Mouse (Mus musculus) lung, embryonic 16.5 days (tissue): ENCODE data around the gene Cdk4. TPM values are rescaled to one million over a fixed set of nuclear protein-coding genes. Genes with fewer than 3 reads are reported as not detected.

Experiments used
- ATAC-seq: fragments of 200-750 bp; cut with Nextera tagmentation; 2 replicates; pipeline ENCODE4 v1.8.0; 2017; ENCODE audit warnings: low read depth, mild to moderate bottlenecking, moderate library complexity
- H3K27ac ChIP-seq: fragments of 300-500 bp; sonication (generic); 2 replicates; pipeline ENCODE4 v1.5.1; 2014; ENCODE audit warnings: mild to moderate bottlenecking, control low read depth, low read length
- H3K27me3 ChIP-seq: fragments of 300-500 bp; sonication (generic); 2 replicates; pipeline ENCODE4 v1.6.1; 2014; ENCODE audit warnings: low read depth, low read length, mixed read lengths; ENCODE audit not compliant: control insufficient read depth, insufficient read depth
- H3K36me3 ChIP-seq: fragments of 300-500 bp; sonication (generic); 2 replicates; pipeline ENCODE4 v1.6.1; 2014; ENCODE audit warnings: low read length; ENCODE audit not compliant: control insufficient read depth, insufficient read depth
- H3K4me1 ChIP-seq: fragments of 300-500 bp; sonication (generic); replicated peaks from 2 replicates; pipeline ENCODE4 v1.6.1; 2014; ENCODE audit warnings: low read length, mixed read lengths; ENCODE audit not compliant: control insufficient read depth, insufficient read depth
- H3K4me2 ChIP-seq: fragments of 300-500 bp; sonication (generic); 2 replicates; pipeline ENCODE4 v1.6.1; 2014; ENCODE audit warnings: low read depth, low read length, control low read depth
- H3K4me3 ChIP-seq: fragments of 300-500 bp; sonication (generic); 2 replicates; pipeline ENCODE4 v1.5.1; 2014; ENCODE audit warnings: mild to moderate bottlenecking, low read length, control low read depth
- H3K9ac ChIP-seq: fragments of 300-500 bp; sonication (generic); 2 replicates; pipeline ENCODE4 v1.6.1; 2014; ENCODE audit warnings: low read length, control low read depth
- H3K9me3 ChIP-seq: fragments of 300-500 bp; sonication (generic); 2 replicates; pipeline ENCODE4 v1.6.1; 2016; ENCODE audit warnings: low read length; ENCODE audit not compliant: control insufficient read depth
- WGBS: fragments of 180-500 bp; shearing (Covaris S2); extraction: QIAGEN DNeasy Blood & Tissue Kit; methylation state at CpG from one replicate; pipeline ENCODE4 v1.1.7; 2014; 5-methylcytosine and 5-hydroxymethylcytosine counted together
- polyA plus RNA-seq: library from polyadenylated mRNA; unstranded; fragments of >200 nt; fragmentation: Nextera tagmentation; extraction: Ambion mirVana; gene quantifications from 2 replicates; pipeline ENCODE4 v1.2.1, GENCODE M21; 2015

Gene Cdk4
- polyA plus RNA-seq, 1 experiment from 2014 or later: 1,646 TPM

DNA sequence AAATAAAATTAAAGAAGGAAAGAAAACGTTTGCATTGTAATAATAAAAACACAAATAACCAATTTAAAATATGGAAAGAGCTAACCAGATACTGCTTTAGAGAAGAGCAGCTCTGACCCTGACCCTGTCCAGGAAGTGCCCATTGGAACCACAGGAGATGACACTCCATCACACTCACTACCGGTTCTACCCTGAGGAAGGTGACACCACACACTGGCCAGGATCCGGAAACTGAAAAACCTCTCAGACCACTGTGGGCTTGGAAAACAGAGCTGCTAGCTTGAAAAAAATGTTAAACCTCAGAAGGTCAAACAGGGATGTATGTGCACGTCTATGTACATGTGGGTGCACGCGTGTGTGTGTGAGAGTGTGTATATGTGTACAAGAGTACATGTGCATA, 37.8 kb downstream of the Cdk4 start:
- peaks cover 9% of the 10 kb centered on the region; the same call in 1 of the 2 replicates for H3K36me3 ChIP-seq
- H3K4me3 ChIP-seq: no peak overlapping the region
- H3K9me3 ChIP-seq: no peaks in the 10 kb centered on the region
- H3K27ac ChIP-seq: no peak overlapping the region
- WGBS: 79% methylated on average over 6 of the region's 6 CpGs
- H3K4me2 ChIP-seq: no peak overlapping the region
- no peaks in the 10 kb centered on the region for H3K4me1 ChIP-seq
- no peaks in the 10 kb centered on the region for H3K27me3 ChIP-seq
- no peak for ATAC-seq
- H3K9ac ChIP-seq: no peak overlapping the region

GRCm38 (mm10) chr10:127103631-127104030, 40.3 kb downstream of the Cdk4 start:
- 58% methylated on average over 7 of the region's 7 CpGs for WGBS
- Histone ChIP-seq H3K36me3 (peaks cover 4% of the 10 kb centered on the region; the same call in 1 of the 2 replicates), H3K9ac (no peak overlapping the region), H3K4me1 (no peaks in the 10 kb centered on the region), H3K27me3 (no peaks in the 10 kb centered on the region), H3K4me3 (no peak overlapping the region), H3K27ac (no peak overlapping the region), H3K4me2 (no peak overlapping the region), H3K9me3 (no peaks in the 10 kb centered on the region)
- no peak for ATAC-seq

GRCm38 (mm10) chr10:127107563-127108261, 44.4 kb downstream of the Cdk4 start:
- H3K36me3 ChIP-seq: peaks cover 4% of the 10 kb centered on the region; the same call in 1 of the 2 replicates
- H3K4me3 ChIP-seq: no peak overlapping the region
- H3K4me1 ChIP-seq: no peaks in the 10 kb centered on the region
- H3K27ac ChIP-seq: no peak overlapping the region
- no peak overlapping the region for H3K9ac ChIP-seq
- H3K27me3 ChIP-seq: no peaks in the 10 kb centered on the region
- H3K4me2 ChIP-seq: no peak overlapping the region
- ATAC-seq: no peak
- H3K9me3 ChIP-seq: no peaks in the 10 kb centered on the region
- WGBS: 74% methylated on average over 16 of the region's 16 CpGs

DNA sequence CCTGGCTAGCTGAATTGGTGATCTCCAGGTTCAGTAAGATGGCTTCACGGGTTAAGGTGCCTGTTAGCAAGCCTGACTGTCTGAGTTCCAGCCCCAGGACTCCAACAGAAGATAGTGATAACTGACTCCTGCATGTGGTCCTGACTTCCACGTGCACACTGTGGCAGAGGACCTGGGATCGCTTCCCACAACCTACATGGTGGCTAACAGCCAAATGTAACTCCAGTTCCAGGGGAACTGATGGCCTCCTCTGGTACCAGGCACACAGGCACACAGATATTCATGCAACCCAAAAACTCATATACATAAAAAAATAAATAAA, 44.9 kb downstream of the Cdk4 start:
- no peaks in the 10 kb centered on the region for H3K9me3 ChIP-seq
- no peaks in the 10 kb centered on the region for H3K27me3 ChIP-seq
- no peak overlapping the region for H3K9ac ChIP-seq
- no peak overlapping the region for H3K4me3 ChIP-seq
- H3K27ac ChIP-seq: no peak overlapping the region
- no peak overlapping the region for H3K4me2 ChIP-seq
- no peaks in the 10 kb centered on the region for H3K4me1 ChIP-seq
- ATAC-seq: no peak
- 68% methylated on average over 3 of the region's 3 CpGs for WGBS
- H3K36me3 ChIP-seq: peaks cover 4% of the 10 kb centered on the region; the same call in 1 of the 2 replicates

GRCm38 (mm10) chr10:127111001-127111887, 47.9 kb downstream of the Cdk4 start:
- Histone ChIP-seq H3K4me2 (no peak overlapping the region), H3K9ac (no peak overlapping the region), H3K4me1 (no peaks in the 10 kb centered on the region), H3K9me3 (no peaks in the 10 kb centered on the region), H3K27me3 (no peaks in the 10 kb centered on the region), H3K4me3 (no peak overlapping the region), H3K36me3 (peaks cover 7% of the 10 kb centered on the region; the same call in 1 of the 2 replicates), H3K27ac (no peak overlapping the region)
- 85% methylated on average over 15 of the region's 15 CpGs for WGBS
- ATAC-seq: no peak

GRCm38 (mm10) chr10:127114408-127114807, 51.1 kb downstream of the Cdk4 start:
- no peak overlapping the region for H3K9ac ChIP-seq
- no peaks in the 10 kb centered on the region for H3K27me3 ChIP-seq
- no peak for ATAC-seq
- H3K4me2 ChIP-seq: no peak overlapping the region
- WGBS: 88% methylated on average over 11 of the region's 11 CpGs
- no peak overlapping the region for H3K4me3 ChIP-seq
- H3K9me3 ChIP-seq: no peaks in the 10 kb centered on the region
- H3K36me3 ChIP-seq: peaks cover 18% of the 10 kb centered on the region
- no peaks in the 10 kb centered on the region for H3K4me1 ChIP-seq
- no peak overlapping the region for H3K27ac ChIP-seq

GRCm38 (mm10) chr10:127115068-127115467, 51.7 kb downstream of the Cdk4 start:
- 83% methylated on average over 2 of the region's 2 CpGs for WGBS
- H3K4me2 ChIP-seq: no peak overlapping the region

More at GRCm38 (mm10) chr10:127115068-127115467, 51.7 kb downstream of the Cdk4 start:
- ATAC-seq: no peak
- Histone ChIP-seq H3K4me3 (no peak overlapping the region), H3K27ac (no peak overlapping the region), H3K9ac (no peak overlapping the region), H3K4me1 (peaks cover 3% of the 10 kb centered on the region; the same call in 1 of the 2 replicates), H3K9me3 (no peaks in the 10 kb centered on the region), H3K36me3 (peaks cover 18% of the 10 kb centered on the region), H3K27me3 (no peaks in the 10 kb centered on the region)

Other genes starting within 250 kb of the Cdk4 start
- gene Atp23, start 162.2 kb upstream of the Cdk4 start, polyA plus RNA-seq: 13.8 and 14.0 TPM in 2 replicates
- 66.2 and 72.0 TPM in 2 replicates for gene Ctdsp2, start 84.8 kb upstream of the Cdk4 start, polyA plus RNA-seq
- gene Avil, start 62.8 kb upstream of the Cdk4 start, polyA plus RNA-seq: 0.20 and 0.33 TPM in 2 replicates
- 69.3 and 71.6 TPM in 2 replicates for gene Tsfm, start 32.7 kb upstream of the Cdk4 start, polyA plus RNA-seq
- 37.5 and 39.9 TPM in 2 replicates for gene Mettl1, start 22.1 kb upstream of the Cdk4 start, polyA plus RNA-seq
- 0.29 and 0.36 TPM in 2 replicates for gene Eef1akmt3, start 22.0 kb upstream of the Cdk4 start, polyA plus RNA-seq
- gene Cyp27b1, start 15.3 kb upstream of the Cdk4 start, polyA plus RNA-seq: 0.11 and 0.38 TPM in 2 replicates
- gene March9, start 3.4 kb upstream of the Cdk4 start, polyA plus RNA-seq: 0.46 and 0.53 TPM in 2 replicates
- 165 and 169 TPM in 2 replicates for gene Tspan31, start 6.7 kb downstream of the Cdk4 start, polyA plus RNA-seq
- 0.04 and 0.58 TPM in 2 replicates for gene Agap2, start 11.8 kb downstream of the Cdk4 start, polyA plus RNA-seq
- gene Os9, start 57.6 kb downstream of the Cdk4 start, polyA plus RNA-seq: 108 and 111 TPM in 2 replicates
- gene B4galnt1, start 101.7 kb downstream of the Cdk4 start, polyA plus RNA-seq: 3.5 and 5.2 TPM in 2 replicates
- gene Slc26a10, start 117.1 kb downstream of the Cdk4 start, polyA plus RNA-seq: 0.88 and 1.1 TPM in 2 replicates
- 60.3 and 65.0 TPM in 2 replicates for gene Arhgef25, start 126.5 kb downstream of the Cdk4 start, polyA plus RNA-seq
- gene Dtx3, start 132.2 kb downstream of the Cdk4 start, polyA plus RNA-seq: 72.9 and 74.8 TPM in 2 replicates
- 30.0 and 30.8 TPM in 2 replicates for gene Pip4k2c, start 148.1 kb downstream of the Cdk4 start, polyA plus RNA-seq
- 1.2 TPM in 2 replicates for gene Kif5a, start 199.8 kb downstream of the Cdk4 start, polyA plus RNA-seq
- 183 and 194 TPM in 2 replicates for gene Dctn2, start 202.8 kb downstream of the Cdk4 start, polyA plus RNA-seq
- 10.6 and 15.2 TPM in 2 replicates for gene Mbd6, start 225.5 kb downstream of the Cdk4 start, polyA plus RNA-seq
- 86.1 and 93.9 TPM in 2 replicates for gene Mars, start 248.3 kb downstream of the Cdk4 start, polyA plus RNA-seq